Mouse (Mus musculus): ENCODE measurements at regions not wholly inside any gene's neighbourhood (a gene's known extent, or its start where the extent isn't known, plus 50 kb on each side); places are given as distances from the start of the nearest gene placed in this dataset.

GRCm38 (mm10) chr14:71252136-71252535, 652.5 kb upstream of the Fam160b2 start:
- TF ChIP-seq CTCF (IDR thresholded peaks at IDR 0.05; ENCODE audit: insufficient read depth, low read length) (no peak), POLR2A (IDR thresholded peaks at IDR 0.05; ENCODE audit: borderline replicate concordance, extremely low read depth, low read depth, low read length) (no peak)
